Mouse (Mus musculus) WW6 (cell line): ENCODE measurements around the gene Fn3k.

Experiments used
- DNase-seq: peaks from one replicate; pipeline ENCODE4 v3.0.0-alpha.2; 2013; ENCODE audit warnings: low read depth, low spot score

Gene Fn3k

GRCm38 (mm10) chr11:121451753-121452635 lies 17.3 kb downstream of the Fn3k start, which contains the start of gene Tbcd:
Tbcd (plus strand) TSS chr11:121451949.
- DNase-seq, result peak; percentile 99

GRCm38 (mm10) chr11:121457874-121458273 lies 23.2 kb downstream of the Fn3k start:
- DNase-seq, result no peak

- DNase-seq, result no peak
Observed at GRCm38 (mm10) chr11:121467408-121467807, 32.7 kb downstream of the Fn3k start.

- no peak for DNase-seq
Observed at GRCm38 (mm10) chr11:121474831-121475230, 40.1 kb downstream of the Fn3k start.

- peak; percentile 39 for DNase-seq
Observed at GRCm38 (mm10) chr11:121475699-121476415, 41.1 kb downstream of the Fn3k start.

- DNase-seq, result no peak
Observed at GRCm38 (mm10) chr11:121479476-121480203, 44.9 kb downstream of the Fn3k start.

- no peak for DNase-seq
Observed at GRCm38 (mm10) chr11:121481129-121481528, 46.4 kb downstream of the Fn3k start.

GRCm38 (mm10) chr11:121485882-121486281 lies 51.2 kb downstream of the Fn3k start:
- no peak for DNase-seq

GRCm38 (mm10) chr11:121490651-121491050 lies 55.9 kb downstream of the Fn3k start:
- DNase-seq, result no peak
